Mouse (Mus musculus) ES-Bruce4 (cell line): Measurements from ENCODE around the gene Mdm2.
"Not testable (repeated sequence)": the region's sequence is repeated elsewhere in the genome, so short reads cannot be mapped to it uniquely, and the experiment has no call there.

ENCODE experiments used
- CTCF ChIP-seq: IDR thresholded peaks from one replicate; pipeline ENCODE4 v1.8.1; 2011; ENCODE audit warnings: low read depth, low read length
- POLR2A ChIP-seq: IDR thresholded peaks from one replicate; pipeline ENCODE4 v1.8.1; 2011; ENCODE audit warnings: low read length; ENCODE audit not compliant: insufficient read depth

DNA sequence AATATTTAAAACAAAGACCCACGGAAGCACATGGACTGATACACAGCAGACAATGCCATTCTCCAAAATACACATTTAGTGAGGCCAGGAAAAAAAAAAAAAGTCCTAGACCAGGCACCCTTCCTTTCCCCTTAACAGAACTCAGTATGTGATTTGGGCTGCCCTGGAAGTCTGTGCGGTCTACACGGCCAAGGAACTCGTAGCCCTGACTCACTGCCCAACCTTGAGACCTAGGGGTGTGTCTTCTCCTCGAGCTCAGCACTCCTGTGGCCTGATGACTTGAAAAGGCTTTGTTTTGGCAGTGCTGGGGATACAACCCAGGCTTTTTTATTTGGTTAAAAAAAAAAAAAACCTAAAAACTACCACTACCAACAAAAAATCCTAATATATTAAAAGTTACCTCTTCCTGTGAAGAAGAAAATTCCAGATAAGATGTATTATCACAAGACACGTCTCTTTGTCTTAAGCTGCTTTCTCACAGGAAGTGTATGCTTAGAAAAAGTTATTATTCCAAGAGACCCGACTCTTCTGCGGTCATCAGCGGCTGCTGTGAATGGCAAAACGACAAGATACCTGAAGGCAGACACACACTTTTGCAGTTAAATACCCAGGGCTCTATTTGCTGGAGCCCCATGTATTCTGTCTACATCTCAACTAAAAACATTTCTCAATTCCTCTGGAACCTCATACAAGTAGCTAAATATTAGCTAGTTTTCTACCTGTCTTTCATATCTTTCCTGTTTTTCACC, 23.7 kb upstream of the Mdm2 start:
- TF ChIP-seq CTCF, POLR2A: not testable (repeated sequence)
